Mouse (Mus musculus): ENCODE results near the gene Nprl2. TPM values are rescaled to one million over a fixed set of nuclear protein-coding genes. Genes with fewer than 3 reads are reported as not detected.

The Nprl2 gene
- polyA plus RNA-seq, 1 experiment, result 83.5 TPM

DNA sequence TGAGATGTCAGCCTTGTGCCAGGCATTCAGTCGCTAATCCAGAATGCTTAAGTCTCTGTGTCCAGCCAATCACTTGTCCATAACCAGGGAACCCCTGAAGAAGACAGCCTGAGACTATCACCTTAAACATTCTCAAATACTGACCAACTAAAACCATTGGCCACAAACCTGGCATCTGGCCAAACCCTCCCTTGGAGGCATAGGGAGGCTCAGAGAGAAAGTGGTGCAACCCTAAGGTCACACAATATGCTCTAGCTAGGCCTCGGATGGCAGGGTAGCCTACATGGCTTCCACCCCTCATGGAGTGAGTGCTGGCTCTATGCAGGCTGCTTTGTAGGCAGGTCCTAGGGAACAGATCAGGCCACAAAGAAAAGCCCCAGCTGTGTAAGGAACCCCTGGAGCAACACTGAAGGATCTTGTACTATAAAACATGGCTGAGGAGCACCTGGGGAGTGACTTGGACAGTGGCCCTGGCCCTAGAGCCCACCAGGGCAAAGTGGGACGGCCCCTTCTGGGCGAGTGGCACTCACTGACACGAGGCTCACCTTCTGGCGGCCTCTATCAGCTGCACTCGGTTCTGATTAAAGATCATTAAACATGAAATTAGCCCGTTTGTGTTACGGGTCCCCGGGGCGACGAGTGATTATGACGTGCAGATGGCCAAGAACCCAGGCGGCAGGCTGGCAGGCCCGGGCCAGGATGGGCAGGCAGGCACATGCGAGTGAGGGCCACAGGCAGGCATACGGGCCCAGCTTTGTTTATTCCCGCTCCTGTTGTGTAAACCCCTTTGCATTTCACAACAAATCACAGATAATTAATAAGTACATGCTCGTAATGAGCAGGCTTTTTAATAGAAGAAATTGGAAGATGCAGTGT is 37.1 kb upstream of the Nprl2 start:
- H3K27ac ChIP-seq (ENCODE audit: control insufficient read depth, insufficient read depth, low read length), result no peak overlapping the region
- H3K36me3 ChIP-seq (ENCODE audit: control insufficient read depth, insufficient read depth, low read length), result no peaks in the 10 kb centered on the region
- no peak for DNase-seq
- no peaks in the 10 kb centered on the region for H3K4me1 ChIP-seq (replicated peaks; ENCODE audit: control insufficient read depth, insufficient read depth, low read length)
- 93% methylated on average over 19 of the region's 19 CpGs for WGBS
- H3K27me3 ChIP-seq (ENCODE audit: control insufficient read depth, insufficient read depth, low read length), result no peaks in the 10 kb centered on the region; the same call in 1 of the 2 replicates
- TF ChIP-seq CTCF (IDR thresholded peaks at IDR 0.05; ENCODE audit: borderline replicate concordance, control insufficient read depth, extremely low read depth, insufficient read depth, low read length, poor library complexity), result no peak
- TF ChIP-seq POLR2A (IDR thresholded peaks at IDR 0.05; ENCODE audit: control insufficient read depth, extremely low read depth, insufficient read depth, low read length, poor library complexity), result no peak
- H3K4me3 ChIP-seq (ENCODE audit: control insufficient read depth, insufficient read depth, low read length), result no peak overlapping the region

DNA sequence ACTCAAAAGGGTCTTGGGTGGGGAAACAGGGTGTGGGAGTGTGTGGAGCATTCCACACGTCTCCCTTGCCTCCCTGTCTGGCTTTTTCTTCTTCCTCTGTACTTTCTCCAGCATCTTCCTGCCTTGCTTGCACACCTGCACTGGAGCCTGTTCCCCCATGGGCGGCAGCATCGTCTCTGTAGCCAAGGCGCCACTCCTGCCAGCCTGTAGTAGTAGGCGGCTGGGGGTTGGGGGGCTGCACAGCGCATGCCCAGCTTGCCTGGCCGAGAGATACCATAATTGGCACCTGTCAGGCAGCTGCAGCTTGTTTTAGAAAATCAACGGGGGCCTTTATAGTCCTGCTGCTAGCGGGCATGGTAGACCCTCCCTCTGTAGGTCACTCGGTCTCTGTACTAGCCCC is 33.8 kb upstream of the Nprl2 start:
- no peak overlapping the region for H3K27ac ChIP-seq (ENCODE audit: control insufficient read depth, insufficient read depth, low read length)
- no peaks in the 10 kb centered on the region for H3K4me1 ChIP-seq (replicated peaks; ENCODE audit: control insufficient read depth, insufficient read depth, low read length)
- no peaks in the 10 kb centered on the region; the same call in 1 of the 2 replicates for H3K27me3 ChIP-seq (ENCODE audit: control insufficient read depth, insufficient read depth, low read length)
- DNase-seq, result no peak
- 59% methylated on average over 10 of the region's 10 CpGs for WGBS
- TF ChIP-seq POLR2A (IDR thresholded peaks at IDR 0.05; ENCODE audit: control insufficient read depth, extremely low read depth, insufficient read depth, low read length, poor library complexity) (no peak), CTCF (IDR thresholded peaks at IDR 0.05; ENCODE audit: borderline replicate concordance, control insufficient read depth, extremely low read depth, insufficient read depth, low read length, poor library complexity) (no peak)
- no peaks in the 10 kb centered on the region for H3K36me3 ChIP-seq (ENCODE audit: control insufficient read depth, insufficient read depth, low read length)
- no peak overlapping the region for H3K4me3 ChIP-seq (ENCODE audit: control insufficient read depth, insufficient read depth, low read length)

- no peaks in the 10 kb centered on the region; the same call in 1 of the 2 replicates for H3K27me3 ChIP-seq (ENCODE audit: control insufficient read depth, insufficient read depth, low read length)
- DNase-seq, result no peak
Measured at GRCm38 (mm10) chr9:107510384-107511100, 31.5 kb upstream of the Nprl2 start.

DNA sequence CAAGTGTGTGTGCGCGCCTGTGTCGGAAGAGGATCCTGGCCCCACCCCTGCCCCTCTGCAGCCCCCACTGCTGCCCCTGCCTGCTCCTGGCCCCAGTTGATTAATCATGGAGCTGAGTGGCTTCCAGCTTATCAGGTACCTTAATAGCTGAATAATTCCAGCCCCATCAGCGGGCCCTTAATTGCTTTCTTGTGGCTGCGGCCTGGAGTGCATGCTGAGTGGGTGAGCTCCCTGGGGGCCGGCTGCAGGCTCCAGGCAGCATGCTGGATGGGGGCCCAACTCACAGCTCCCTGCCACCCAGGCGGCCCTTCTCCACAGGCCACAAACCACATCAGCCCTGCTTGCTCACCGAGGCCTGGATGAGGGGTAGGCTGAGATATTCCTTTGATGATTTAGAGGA is 30.6 kb upstream of the Nprl2 start:
- Histone ChIP-seq H3K36me3 (ENCODE audit: control insufficient read depth, insufficient read depth, low read length) (no peaks in the 10 kb centered on the region), H3K4me3 (ENCODE audit: control insufficient read depth, insufficient read depth, low read length) (no peak overlapping the region), H3K27ac (ENCODE audit: control insufficient read depth, insufficient read depth, low read length) (no peak overlapping the region), H3K4me1 (replicated peaks; ENCODE audit: control insufficient read depth, insufficient read depth, low read length) (no peaks in the 10 kb centered on the region), H3K27me3 (ENCODE audit: control insufficient read depth, insufficient read depth, low read length) (no peaks in the 10 kb centered on the region; the same call in 1 of the 2 replicates)
- no peak for DNase-seq
- WGBS, result 64% methylated on average over 8 of the region's 8 CpGs
- TF ChIP-seq CTCF (IDR thresholded peaks at IDR 0.05; ENCODE audit: borderline replicate concordance, control insufficient read depth, extremely low read depth, insufficient read depth, low read length, poor library complexity) (no peak), POLR2A (IDR thresholded peaks at IDR 0.05; ENCODE audit: control insufficient read depth, extremely low read depth, insufficient read depth, low read length, poor library complexity) (no peak)

More at GRCm38 (mm10) chr9:107510384-107511100, 31.5 kb upstream of the Nprl2 start:
- 83% methylated on average over 14 of the region's 14 CpGs for WGBS
- no peaks in the 10 kb centered on the region for H3K4me1 ChIP-seq (replicated peaks; ENCODE audit: control insufficient read depth, insufficient read depth, low read length)
- H3K36me3 ChIP-seq (ENCODE audit: control insufficient read depth, insufficient read depth, low read length), result no peaks in the 10 kb centered on the region
- H3K27ac ChIP-seq (ENCODE audit: control insufficient read depth, insufficient read depth, low read length), result no peak overlapping the region
- H3K4me3 ChIP-seq (ENCODE audit: control insufficient read depth, insufficient read depth, low read length), result no peak overlapping the region
- TF ChIP-seq CTCF (IDR thresholded peaks at IDR 0.05; ENCODE audit: borderline replicate concordance, control insufficient read depth, extremely low read depth, insufficient read depth, low read length, poor library complexity) (no peak), POLR2A (IDR thresholded peaks at IDR 0.05; ENCODE audit: control insufficient read depth, extremely low read depth, insufficient read depth, low read length, poor library complexity) (no peak)

DNA sequence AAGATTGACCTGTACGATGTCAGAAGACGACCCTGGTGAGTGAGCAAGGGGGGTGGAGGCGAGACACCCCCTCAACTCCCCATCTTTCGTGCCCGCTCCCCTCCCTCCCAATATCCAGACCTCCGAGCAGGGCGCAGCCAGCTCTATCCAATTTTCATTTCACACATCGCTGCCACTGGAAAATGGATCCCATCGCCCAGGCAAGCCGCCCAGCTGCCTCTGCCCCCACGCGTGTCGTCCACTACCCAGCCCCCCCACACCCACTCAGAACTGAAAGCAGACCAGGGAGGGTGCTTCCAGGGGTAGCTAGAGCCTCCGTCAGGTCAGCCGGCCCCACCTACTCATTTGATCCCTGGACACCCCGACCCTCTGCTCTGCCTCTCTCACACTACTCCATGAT is 29.7 kb upstream of the Nprl2 start:
- no peaks in the 10 kb centered on the region for H3K4me1 ChIP-seq (replicated peaks; ENCODE audit: control insufficient read depth, insufficient read depth, low read length)
- no peaks in the 10 kb centered on the region for H3K36me3 ChIP-seq (ENCODE audit: control insufficient read depth, insufficient read depth, low read length)
- TF ChIP-seq CTCF (IDR thresholded peaks at IDR 0.05; ENCODE audit: borderline replicate concordance, control insufficient read depth, extremely low read depth, insufficient read depth, low read length, poor library complexity), result no peak
- TF ChIP-seq POLR2A (IDR thresholded peaks at IDR 0.05; ENCODE audit: control insufficient read depth, extremely low read depth, insufficient read depth, low read length, poor library complexity), result no peak
- no peaks in the 10 kb centered on the region; the same call in 1 of the 2 replicates for H3K27me3 ChIP-seq (ENCODE audit: control insufficient read depth, insufficient read depth, low read length)
- H3K27ac ChIP-seq (ENCODE audit: control insufficient read depth, insufficient read depth, low read length), result no peak overlapping the region
- WGBS, result 88% methylated on average over 16 of the region's 16 CpGs
- no peak for DNase-seq
- H3K4me3 ChIP-seq (ENCODE audit: control insufficient read depth, insufficient read depth, low read length), result no peak overlapping the region

GRCm38 (mm10) chr9:107514303-107514955 is 27.6 kb upstream of the Nprl2 start:
- Histone ChIP-seq H3K4me3 (ENCODE audit: control insufficient read depth, insufficient read depth, low read length) (no peak overlapping the region), H3K27ac (ENCODE audit: control insufficient read depth, insufficient read depth, low read length) (no peak overlapping the region), H3K27me3 (ENCODE audit: control insufficient read depth, insufficient read depth, low read length) (no peaks in the 10 kb centered on the region; the same call in 1 of the 2 replicates), H3K4me1 (replicated peaks; ENCODE audit: control insufficient read depth, insufficient read depth, low read length) (no peaks in the 10 kb centered on the region), H3K36me3 (ENCODE audit: control insufficient read depth, insufficient read depth, low read length) (no peaks in the 10 kb centered on the region)
- TF ChIP-seq POLR2A (IDR thresholded peaks at IDR 0.05; ENCODE audit: control insufficient read depth, extremely low read depth, insufficient read depth, low read length, poor library complexity) (no peak), CTCF (IDR thresholded peaks at IDR 0.05; ENCODE audit: borderline replicate concordance, control insufficient read depth, extremely low read depth, insufficient read depth, low read length, poor library complexity) (peak; percentile 99)
- WGBS, result 31% methylated on average over 14 of the region's 14 CpGs
- peak; percentile 84 for DNase-seq
